Mouse (Mus musculus): ENCODE measurements around the gene Ppp1cc. TPM values are rescaled to one million over a fixed set of nuclear protein-coding genes. Genes with fewer than 3 reads are reported as not detected.
A peak's percentile ranks its signal among the peaks of the same experiment; 100 is the strongest.

The Ppp1cc gene
- total RNA-seq (2012; rRNA removed): 245 and 265 TPM in 2 replicates

GRCm38 (mm10) chr5:122157827-122158381 is at the start of gene Ppp1cc:
Ppp1cc (plus strand) TSS chr5:122158278.
- Histone ChIP-seq H3K4me3 (ENCODE audit: insufficient read depth in 1 of 2, low read depth in 1 of 2, low read length in 2 of 2, poor library complexity in 1 of 2, severe bottlenecking in 1 of 2) (peak within 1 kb of the TSS; percentile 80 to 87), H3K27ac (ENCODE audit: insufficient read depth, low read depth, low read length, poor library complexity, severe bottlenecking) (peak within 1 kb of the TSS; percentile 90), H3K9me3 (ENCODE audit: control insufficient read depth, insufficient read depth, low read depth, low read length) (no peaks in the 10 kb centered on the region), H3K4me1 (ENCODE audit: control insufficient read depth in 2 of 2, insufficient read depth in 2 of 2, low read length in 2 of 2, poor library complexity in 1 of 2) (peaks cover 13 to 38% of the 10 kb centered on the region in 2 experiments), H3K36me3 (ENCODE audit: control insufficient read depth, insufficient read depth, low read length, poor library complexity, severe bottlenecking) (peaks cover 25% of the 10 kb centered on the region), H3K9ac (ENCODE audit: insufficient read depth, low read depth, low read length, poor library complexity, severe bottlenecking) (peak within 1 kb of the TSS; percentile 88)
- DNase-seq (ENCODE audit: low read depth, low spot score): peak; percentile 90
- TF ChIP-seq ZC3H11A (IDR thresholded peaks at IDR 0.05; ENCODE audit: borderline replicate concordance, low read depth, low read length) (no peak), CHD2 (IDR thresholded peaks at IDR 0.05; ENCODE audit: low read depth, low read length) (peak; percentile 20; the same call in 1 of the 2 replicates), ZNF384 (IDR thresholded peaks at IDR 0.05; ENCODE audit: low read depth, low read length) (no peak)
- in situ Hi-C loops (cut with MboI; ENCODE audit: low sequenced_read_pairs in 2 of 2, unreplicated experiment in 2 of 2): no loop called here

- H3K4me1 ChIP-seq (ENCODE audit: control insufficient read depth in 2 of 2, insufficient read depth in 2 of 2, low read length in 2 of 2, poor library complexity in 1 of 2): peaks cover 0 to 13% of the 10 kb centered on the region in 2 experiments; a peak in 2 of 4 replicates
- no peaks in the 10 kb centered on the region for H3K36me3 ChIP-seq (ENCODE audit: control insufficient read depth, insufficient read depth, low read length, poor library complexity, severe bottlenecking)
- TF ChIP-seq ZC3H11A (IDR thresholded peaks at IDR 0.05; ENCODE audit: borderline replicate concordance, low read depth, low read length): no peak
- TF ChIP-seq MAFK (IDR thresholded peaks at IDR 0.05; ENCODE audit: insufficient read depth, low read depth, low read length): no peak
- no peak for TF ChIP-seq ZNF384 (IDR thresholded peaks at IDR 0.05; ENCODE audit: low read depth, low read length)
- TF ChIP-seq HCFC1 (IDR thresholded peaks at IDR 0.05; ENCODE audit: borderline replicate concordance, insufficient read depth, low read length): no peak
- TF ChIP-seq CHD2 (IDR thresholded peaks at IDR 0.05; ENCODE audit: low read depth, low read length): no peak
- peak overlapping the region; percentile 20 to 30; a peak in 2 of 4 replicates for H3K4me3 ChIP-seq (ENCODE audit: insufficient read depth in 1 of 2, low read depth in 1 of 2, low read length in 2 of 2, poor library complexity in 1 of 2, severe bottlenecking in 1 of 2)
- no peak for DNase-seq (ENCODE audit: low read depth, low spot score)
- no peaks in the 10 kb centered on the region for H3K9me3 ChIP-seq (ENCODE audit: control insufficient read depth, insufficient read depth, low read depth, low read length)
- H3K27ac ChIP-seq (ENCODE audit: insufficient read depth, low read depth, low read length, poor library complexity, severe bottlenecking): no peak overlapping the region
- H3K9ac ChIP-seq (ENCODE audit: insufficient read depth, low read depth, low read length, poor library complexity, severe bottlenecking): no peak overlapping the region
- in situ Hi-C loops (cut with MboI; ENCODE audit: low sequenced_read_pairs in 2 of 2, unreplicated experiment in 2 of 2): no loop called here
These were observed 48.6 kb upstream of the Ppp1cc start for GRCm38 (mm10) chr5:122109325-122110060.

DNA sequence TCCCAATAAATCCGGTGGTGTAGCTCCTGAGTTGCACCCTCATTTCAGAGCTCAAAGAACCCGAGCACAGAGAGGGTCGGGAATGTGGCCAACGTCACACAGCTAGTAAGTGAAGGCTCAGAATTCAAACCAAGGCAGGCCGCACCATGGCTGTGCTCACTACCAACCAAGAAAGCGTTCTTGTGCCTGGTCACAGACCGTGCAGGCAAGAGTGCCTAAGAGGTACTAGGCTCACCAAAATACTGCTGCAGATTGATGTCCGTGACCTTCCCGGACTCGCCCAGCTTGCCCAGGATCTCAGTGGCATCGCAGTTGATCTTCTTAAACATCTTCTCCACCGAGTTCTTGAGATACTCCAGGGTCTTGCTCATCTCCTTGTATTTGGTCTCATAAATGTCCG is 47.5 kb upstream of the Ppp1cc start:
- H3K9me3 ChIP-seq (ENCODE audit: control insufficient read depth, insufficient read depth, low read depth, low read length): no peaks in the 10 kb centered on the region
- DNase-seq (ENCODE audit: low read depth, low spot score): no peak
- no peak overlapping the region for H3K9ac ChIP-seq (ENCODE audit: insufficient read depth, low read depth, low read length, poor library complexity, severe bottlenecking)
- no peaks in the 10 kb centered on the region for H3K36me3 ChIP-seq (ENCODE audit: control insufficient read depth, insufficient read depth, low read length, poor library complexity, severe bottlenecking)
- TF ChIP-seq CHD2 (IDR thresholded peaks at IDR 0.05; ENCODE audit: low read depth, low read length) (no peak), ZNF384 (IDR thresholded peaks at IDR 0.05; ENCODE audit: low read depth, low read length) (no peak), ZC3H11A (IDR thresholded peaks at IDR 0.05; ENCODE audit: borderline replicate concordance, low read depth, low read length) (no peak), HCFC1 (IDR thresholded peaks at IDR 0.05; ENCODE audit: borderline replicate concordance, insufficient read depth, low read length) (no peak), MAFK (IDR thresholded peaks at IDR 0.05; ENCODE audit: insufficient read depth, low read depth, low read length) (no peak)
- no peak overlapping the region for H3K4me3 ChIP-seq (ENCODE audit: insufficient read depth in 1 of 2, low read depth in 1 of 2, low read length in 2 of 2, poor library complexity in 1 of 2, severe bottlenecking in 1 of 2)
- no peak overlapping the region for H3K27ac ChIP-seq (ENCODE audit: insufficient read depth, low read depth, low read length, poor library complexity, severe bottlenecking)
- peaks cover 0 to 13% of the 10 kb centered on the region in 2 experiments; a peak in 2 of 4 replicates for H3K4me1 ChIP-seq (ENCODE audit: control insufficient read depth in 2 of 2, insufficient read depth in 2 of 2, low read length in 2 of 2, poor library complexity in 1 of 2)
- in situ Hi-C loops (cut with MboI; ENCODE audit: low sequenced_read_pairs in 2 of 2, unreplicated experiment in 2 of 2): no loop called here

DNA sequence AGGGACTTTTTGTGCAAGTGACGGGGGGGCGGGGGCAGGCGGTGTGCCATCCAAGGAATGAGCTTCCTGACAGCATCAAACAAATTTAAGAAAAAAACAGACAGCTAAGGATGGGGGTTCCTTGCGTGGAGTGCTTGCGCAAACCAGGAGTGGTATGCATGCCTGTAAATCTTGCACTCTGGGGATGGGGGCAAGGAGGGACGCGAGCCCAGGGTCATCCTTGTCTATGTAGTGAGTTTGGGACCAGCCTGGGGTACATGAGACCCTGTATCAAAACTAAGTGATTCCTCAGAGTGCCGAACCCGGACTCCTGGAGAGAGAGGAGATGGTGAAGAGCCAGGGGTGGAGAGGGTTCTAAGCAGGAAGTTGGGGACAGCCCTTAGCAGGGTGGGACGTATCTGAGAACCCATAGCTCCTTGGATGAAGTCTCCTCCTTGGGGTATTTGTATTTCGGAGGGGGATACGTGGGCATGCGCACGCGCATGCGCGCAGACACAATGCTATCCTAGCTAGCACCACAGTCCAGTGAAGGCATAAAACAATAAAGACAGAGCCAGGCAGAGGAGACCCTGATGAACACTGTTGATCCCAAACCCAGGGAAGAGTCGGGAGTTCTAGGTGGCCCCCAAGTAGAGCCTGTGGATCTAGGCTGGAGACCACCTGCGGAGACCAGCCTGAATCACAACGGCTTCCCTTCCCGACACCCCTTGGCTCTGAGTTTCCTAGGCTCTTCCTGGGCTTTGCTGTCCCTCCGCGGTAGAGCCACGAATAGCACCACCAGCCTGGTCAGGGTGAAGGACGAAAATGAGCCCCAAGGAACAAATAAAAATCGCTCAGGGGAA is 46.8 kb upstream of the Ppp1cc start:
- DNase-seq (ENCODE audit: low read depth, low spot score): no peak
- H3K27ac ChIP-seq (ENCODE audit: insufficient read depth, low read depth, low read length, poor library complexity, severe bottlenecking): no peak overlapping the region

More for the DNA sequence above, 46.8 kb upstream of the Ppp1cc start:
- peak overlapping the region; percentile 5 to 45 for H3K4me3 ChIP-seq (ENCODE audit: insufficient read depth in 1 of 2, low read depth in 1 of 2, low read length in 2 of 2, poor library complexity in 1 of 2, severe bottlenecking in 1 of 2)
- in situ Hi-C loops (cut with MboI; ENCODE audit: low sequenced_read_pairs in 2 of 2, unreplicated experiment in 2 of 2): no loop called here
- TF ChIP-seq MAFK (IDR thresholded peaks at IDR 0.05; ENCODE audit: insufficient read depth, low read depth, low read length): no peak
- no peak for TF ChIP-seq ZNF384 (IDR thresholded peaks at IDR 0.05; ENCODE audit: low read depth, low read length)
- no peak for TF ChIP-seq ZC3H11A (IDR thresholded peaks at IDR 0.05; ENCODE audit: borderline replicate concordance, low read depth, low read length)
- no peak for TF ChIP-seq CHD2 (IDR thresholded peaks at IDR 0.05; ENCODE audit: low read depth, low read length)
- no peak for TF ChIP-seq HCFC1 (IDR thresholded peaks at IDR 0.05; ENCODE audit: borderline replicate concordance, insufficient read depth, low read length)
- peaks cover 0 to 13% of the 10 kb centered on the region in 2 experiments; a peak in 2 of 4 replicates for H3K4me1 ChIP-seq (ENCODE audit: control insufficient read depth in 2 of 2, insufficient read depth in 2 of 2, low read length in 2 of 2, poor library complexity in 1 of 2)
- H3K9me3 ChIP-seq (ENCODE audit: control insufficient read depth, insufficient read depth, low read depth, low read length): no peaks in the 10 kb centered on the region
- peak overlapping the region; percentile 45 for H3K9ac ChIP-seq (ENCODE audit: insufficient read depth, low read depth, low read length, poor library complexity, severe bottlenecking)
- H3K36me3 ChIP-seq (ENCODE audit: control insufficient read depth, insufficient read depth, low read length, poor library complexity, severe bottlenecking): no peaks in the 10 kb centered on the region
